Mouse (Mus musculus) splenic B cell, adult 2 months (primary cell): Measurements from ENCODE around the gene Trim6.

ENCODE experiments used
- DNase-seq: peaks from one replicate; pipeline ENCODE4 v3.0.0-alpha.2; 2011; ENCODE audit warnings: low read depth, low spot score
- H3K27me3 ChIP-seq: 2 replicates; pipeline ENCODE4 v1.6.1; 2012; ENCODE audit warnings: mild to moderate bottlenecking, low read length, moderate library complexity, mixed read lengths; ENCODE audit not compliant: control insufficient read depth, poor library complexity, insufficient read depth, severe bottlenecking
- H3K36me3 ChIP-seq: 2 replicates; pipeline ENCODE4 v1.6.1; 2012; ENCODE audit warnings: mild to moderate bottlenecking, low read length, moderate library complexity, mixed read lengths; ENCODE audit not compliant: control insufficient read depth, poor library complexity, insufficient read depth, severe bottlenecking

Gene Trim6

DNA sequence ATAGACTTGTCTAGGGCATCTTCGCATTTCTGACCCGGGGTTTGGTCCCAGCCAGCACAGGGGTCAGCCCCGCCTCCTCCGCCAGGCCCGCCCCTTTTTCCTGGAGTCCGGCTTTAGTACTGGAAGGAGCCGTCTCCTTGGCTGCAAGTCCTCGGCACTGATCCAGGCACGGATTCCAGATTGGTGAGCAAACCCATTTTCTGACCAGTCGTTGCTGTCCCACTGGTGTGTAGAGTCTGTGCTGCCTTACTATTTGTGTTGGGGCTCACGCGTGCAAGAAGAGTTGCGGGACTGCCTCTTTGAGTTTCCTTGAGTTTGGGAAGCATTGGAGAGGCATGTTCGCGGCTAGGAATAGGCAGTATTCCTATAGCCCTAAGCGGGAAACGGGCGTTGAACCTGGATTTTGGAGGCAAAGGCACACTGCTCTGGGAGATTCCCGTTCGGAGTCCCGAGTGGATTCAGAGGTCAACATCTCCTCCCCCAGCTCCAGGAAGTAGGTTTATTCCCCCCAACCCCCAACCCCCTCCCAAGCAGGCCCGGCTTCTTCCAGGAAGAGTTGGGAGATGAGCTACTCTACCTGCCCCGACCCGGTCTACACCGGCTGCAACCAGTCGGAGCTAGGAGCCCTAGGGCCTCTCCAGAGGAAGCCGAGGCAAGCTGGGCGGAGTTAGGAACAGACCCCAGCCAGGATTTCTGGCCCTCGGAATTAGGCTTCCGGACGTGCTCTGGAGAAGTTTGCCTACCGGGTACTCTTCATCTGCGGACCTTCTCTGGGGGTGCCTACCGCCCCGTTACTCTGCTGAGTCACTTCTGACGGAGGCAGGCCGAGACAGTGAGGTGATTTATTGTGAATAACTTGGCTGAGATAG lies at the start of gene Trim6:
TSS of gene Trim6 (plus strand) at position 93 of the 869 bp plus-strand sequence.
- DNase-seq = no peak
- Histone ChIP-seq H3K36me3 (no peaks in the 10 kb centered on the region), H3K27me3 (no peaks in the 10 kb centered on the region)

- peak; percentile 54 for DNase-seq
- H3K36me3 ChIP-seq = no peaks in the 10 kb centered on the region
- no peaks in the 10 kb centered on the region for H3K27me3 ChIP-seq
These were observed 48.9 kb upstream of the Trim6 start for GRCm38 (mm10) chr7:104169634-104170204.

DNA sequence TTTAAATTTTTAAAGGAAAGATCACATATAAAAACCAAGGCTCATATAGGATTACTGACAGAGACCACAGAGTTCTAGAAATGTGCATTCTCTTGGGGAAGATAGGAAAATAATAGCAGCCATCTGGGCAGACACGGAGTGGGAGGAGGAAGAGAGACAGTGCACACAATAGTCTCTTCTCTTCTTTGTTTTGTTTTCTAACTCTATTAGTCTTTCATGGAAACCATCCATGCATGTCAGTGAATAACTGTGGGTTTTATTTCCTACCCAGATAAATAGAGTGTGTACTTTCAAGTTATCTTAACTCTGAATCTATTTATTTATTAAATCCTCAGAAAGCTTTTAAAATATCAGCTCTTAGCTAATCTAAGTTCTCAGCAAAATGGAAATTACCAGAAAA lies 43.5 kb upstream of the Trim6 start:
- H3K36me3 ChIP-seq = no peaks in the 10 kb centered on the region
- H3K27me3 ChIP-seq = no peaks in the 10 kb centered on the region
- DNase-seq = no peak

DNA sequence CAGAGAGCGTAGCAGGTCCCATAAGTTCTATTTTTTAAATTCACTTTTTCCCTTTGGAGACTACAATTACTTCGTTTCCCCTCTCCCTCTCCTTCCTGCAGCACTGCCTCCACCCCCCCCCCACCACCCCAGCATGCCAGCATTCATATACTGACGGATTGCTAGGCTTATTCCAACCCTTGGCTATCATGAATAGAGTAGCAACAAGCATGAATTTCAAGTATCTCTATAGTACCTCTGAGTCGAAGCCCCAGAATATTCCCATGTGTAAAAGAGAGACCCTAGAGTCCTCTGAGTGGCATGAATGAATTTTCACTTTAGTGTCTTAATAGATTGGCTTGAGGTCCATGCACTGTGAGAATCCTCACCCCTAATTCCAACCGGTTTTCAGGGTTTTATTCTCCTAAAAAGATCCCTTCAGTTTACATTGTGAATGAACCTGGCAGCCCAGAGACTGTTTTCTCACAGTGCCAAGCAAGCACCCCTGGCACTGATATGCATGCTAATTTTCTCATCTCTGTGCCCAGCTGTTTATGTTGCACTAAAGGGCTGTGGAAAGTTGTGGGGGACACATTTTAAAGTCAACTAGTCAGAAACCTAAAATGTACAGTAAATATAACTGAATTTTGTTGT lies 40.1 kb upstream of the Trim6 start:
- DNase-seq = no peak

GRCm38 (mm10) chr7:104179074-104179473 lies 39.5 kb upstream of the Trim6 start:
- Histone ChIP-seq H3K27me3 (no peaks in the 10 kb centered on the region), H3K36me3 (no peaks in the 10 kb centered on the region)
- no peak for DNase-seq

More for the DNA sequence above, 40.1 kb upstream of the Trim6 start:
- H3K36me3 ChIP-seq = no peaks in the 10 kb centered on the region
- no peaks in the 10 kb centered on the region for H3K27me3 ChIP-seq

DNA sequence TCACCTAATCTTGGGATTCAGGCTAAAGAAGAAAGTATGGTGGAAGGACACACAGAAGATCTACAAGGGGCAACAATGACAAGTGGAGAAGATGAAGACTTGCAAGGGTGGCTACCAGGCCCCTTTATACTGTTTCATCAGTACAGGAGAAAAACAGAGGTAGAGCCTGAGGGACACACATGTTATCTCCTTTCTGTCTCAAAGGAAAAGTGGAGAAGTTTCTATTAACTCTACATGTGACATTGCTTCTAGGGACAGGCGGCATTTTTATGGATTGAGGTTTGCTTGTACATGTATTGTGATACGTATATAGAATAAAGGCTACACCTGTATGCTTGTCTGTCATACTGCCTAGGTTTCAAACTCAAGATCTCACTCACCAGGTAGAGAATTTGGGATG lies 35.3 kb upstream of the Trim6 start, which contains the start of gene Olfr648:
TSS of gene Olfr648 (minus strand) at position 101 of the 400 bp plus-strand sequence.
- no peaks in the 10 kb centered on the region for H3K27me3 ChIP-seq
- DNase-seq = no peak
- H3K36me3 ChIP-seq = no peaks in the 10 kb centered on the region

DNA sequence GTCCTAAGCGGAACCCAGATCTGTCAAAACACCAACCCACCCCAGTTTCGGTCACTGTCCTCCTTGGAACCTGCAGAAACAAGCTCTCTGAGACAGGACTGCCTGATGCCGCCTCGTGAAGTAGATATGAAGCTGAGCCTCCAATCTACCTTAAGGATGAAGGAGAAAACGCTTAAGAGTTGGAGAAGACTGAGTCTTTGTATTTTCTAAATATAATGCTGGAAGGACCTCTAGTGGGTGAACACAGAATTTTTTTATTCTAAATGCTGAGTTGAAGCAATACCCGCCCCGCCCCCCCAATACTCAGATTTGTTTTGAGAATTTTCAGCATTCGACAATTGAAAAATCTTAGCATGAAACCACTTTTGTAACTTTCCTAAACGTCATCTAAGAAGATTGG lies 27.3 kb upstream of the Trim6 start:
- H3K27me3 ChIP-seq = no peaks in the 10 kb centered on the region; the same call in 1 of the 2 replicates
- DNase-seq = peak; percentile 16
- no peaks in the 10 kb centered on the region for H3K36me3 ChIP-seq

DNA sequence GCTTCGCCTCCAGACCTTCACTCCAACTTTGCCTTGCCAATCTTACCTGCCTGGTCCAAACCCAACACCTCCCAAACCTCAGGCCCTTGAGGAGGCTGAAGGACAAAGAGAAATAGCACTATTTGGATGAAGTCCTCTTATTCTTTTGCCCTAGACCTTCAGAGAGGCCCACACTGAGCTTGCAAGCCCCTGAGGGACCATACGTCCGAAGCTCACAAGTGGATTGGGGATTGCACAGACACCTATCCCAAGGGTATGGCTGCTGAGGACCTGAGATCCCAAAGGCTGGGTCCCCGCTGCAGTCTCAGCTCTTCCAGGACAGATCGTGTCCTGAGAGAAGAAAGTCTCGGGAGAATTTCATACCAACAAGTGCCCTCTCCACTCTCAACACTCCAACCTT lies 22.7 kb upstream of the Trim6 start, which contains the start of gene Olfr649:
TSS of gene Olfr649 (minus strand) at position 101 of the 400 bp plus-strand sequence.
- no peak for DNase-seq
- H3K27me3 ChIP-seq = no peaks in the 10 kb centered on the region; the same call in 1 of the 2 replicates
- H3K36me3 ChIP-seq = no peaks in the 10 kb centered on the region

DNA sequence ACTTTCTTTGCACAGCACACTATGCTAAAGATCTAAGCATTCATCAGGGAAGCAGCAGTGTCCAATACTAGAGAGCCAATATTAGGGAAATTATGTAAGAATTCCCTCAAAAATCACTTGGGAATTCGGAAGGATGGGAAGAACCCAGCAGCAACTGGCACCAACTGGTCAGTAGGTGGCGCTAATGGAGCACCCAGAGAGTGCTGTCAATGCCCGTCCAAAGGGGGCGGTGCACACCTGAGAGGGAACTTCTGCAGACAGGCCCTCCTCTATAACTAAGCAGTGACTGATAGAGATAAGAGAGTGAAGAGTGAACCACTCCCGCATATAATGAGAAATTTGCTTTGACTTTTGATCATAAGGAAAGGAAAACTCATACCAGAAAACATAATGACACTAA lies 18.8 kb upstream of the Trim6 start:
- H3K36me3 ChIP-seq = no peaks in the 10 kb centered on the region
- H3K27me3 ChIP-seq = no peaks in the 10 kb centered on the region
- DNase-seq = peak; percentile 90

GRCm38 (mm10) chr7:104206197-104206596 lies 12.4 kb upstream of the Trim6 start:
- H3K27me3 ChIP-seq = no peaks in the 10 kb centered on the region
- DNase-seq = peak; percentile 18
- H3K36me3 ChIP-seq = no peaks in the 10 kb centered on the region

GRCm38 (mm10) chr7:104216011-104216535 lies 2.5 kb upstream of the Trim6 start:
- Histone ChIP-seq H3K36me3 (no peaks in the 10 kb centered on the region), H3K27me3 (no peaks in the 10 kb centered on the region)
- no peak for DNase-seq

DNA sequence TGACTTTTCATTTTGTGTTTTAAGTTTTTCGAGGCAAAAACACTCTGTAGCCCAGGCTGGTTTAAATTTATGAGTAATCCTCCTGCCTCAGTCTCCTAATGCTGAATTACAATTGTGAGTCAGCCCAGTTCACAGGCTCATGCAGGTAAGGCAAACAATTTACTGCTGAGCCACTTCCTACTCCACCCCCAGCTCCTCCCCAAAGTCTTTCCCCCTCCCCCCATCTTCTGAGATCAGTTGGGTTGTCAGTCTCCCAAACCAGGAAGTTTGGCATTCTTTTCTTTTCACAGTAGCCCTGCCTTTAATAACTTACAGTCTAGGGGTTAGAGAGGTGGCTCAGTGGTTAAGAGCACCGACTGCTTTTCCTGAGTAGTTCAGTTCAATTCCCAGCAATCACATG lies 712 bp upstream of the Trim6 start:
- Histone ChIP-seq H3K27me3 (no peaks in the 10 kb centered on the region), H3K36me3 (no peaks in the 10 kb centered on the region)
- DNase-seq = peak; percentile 26

DNA sequence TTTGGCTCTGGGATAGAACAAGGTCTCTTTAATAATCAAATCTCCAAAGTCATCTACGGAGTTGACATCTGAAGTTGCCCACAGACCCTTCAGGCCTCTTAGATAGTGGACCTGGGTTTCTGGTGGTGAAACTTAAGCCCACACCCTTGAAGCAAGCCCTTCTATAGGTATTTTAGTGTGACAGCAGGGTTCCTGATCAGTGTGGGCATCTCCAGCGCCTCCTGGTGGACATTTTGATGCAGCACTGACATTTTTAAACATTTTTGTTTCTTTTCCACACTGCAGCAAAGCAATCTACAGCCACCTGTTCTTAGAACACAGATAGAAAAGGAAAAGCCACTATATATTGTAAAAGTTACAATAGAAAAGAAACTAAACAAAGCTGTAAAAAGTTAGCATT lies 12.6 kb downstream of the Trim6 start:
- H3K36me3 ChIP-seq = no peaks in the 10 kb centered on the region
- peak; percentile 79 for DNase-seq
- no peaks in the 10 kb centered on the region for H3K27me3 ChIP-seq

- no peaks in the 10 kb centered on the region for H3K27me3 ChIP-seq
- no peaks in the 10 kb centered on the region for H3K36me3 ChIP-seq
- DNase-seq = peak; percentile 61
These were observed 22.3 kb downstream of the Trim6 start for GRCm38 (mm10) chr7:104240857-104241256.

DNA sequence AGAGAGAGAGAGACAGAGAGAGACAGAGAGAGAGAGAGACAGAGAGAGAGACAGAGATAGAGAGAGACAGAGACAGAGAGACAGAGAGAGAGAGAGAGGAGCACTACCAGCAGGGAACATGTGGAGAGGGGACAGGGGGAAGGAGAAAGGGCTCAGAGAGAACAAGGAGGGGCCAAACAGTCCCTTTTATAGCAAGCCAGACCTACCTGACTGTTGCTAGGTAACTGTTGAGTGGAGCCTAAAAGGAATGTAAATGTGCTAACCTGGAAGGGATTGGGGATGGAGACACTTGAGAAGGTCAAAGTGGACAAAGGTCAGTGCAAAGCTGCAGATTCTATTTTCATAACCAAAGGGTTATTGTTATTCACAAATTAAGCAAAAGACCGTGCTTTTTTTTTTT lies 25.0 kb downstream of the Trim6 start:
- no peaks in the 10 kb centered on the region for H3K27me3 ChIP-seq
- no peaks in the 10 kb centered on the region for H3K36me3 ChIP-seq
- DNase-seq = peak; percentile 16
